Mouse (Mus musculus): ENCODE measurements around the gene Mpzl2. TPM values are rescaled to one million over a fixed set of nuclear protein-coding genes. Genes with fewer than 3 reads are reported as not detected.

Gene Mpzl2
- 10.6 and 12.5 TPM in 2 replicates for polyA plus RNA-seq (2015; fragmentation: Nextera tagmentation; extraction: Ambion mirVana)

GRCm38 (mm10) chr9:45039499-45039898 lies at the start of gene Mpzl2:
Gene Mpzl2 (plus strand): TSS chr9:45039799.
- Histone ChIP-seq H3K9me3 (replicated peaks; ENCODE audit: control insufficient read depth, low read length) (no peaks in the 10 kb centered on the region), H3K4me2 (ENCODE audit: low read depth, low read length) (peak within 1 kb of the TSS; percentile 43), H3K36me3 (ENCODE audit: control insufficient read depth, insufficient read depth) (no peaks in the 10 kb centered on the region), H3K27ac (ENCODE audit: low read length) (peak within 1 kb of the TSS; percentile 76), H3K9ac (ENCODE audit: low read depth, low read length) (peak within 1 kb of the TSS; percentile 8; the same call in 1 of the 2 replicates), H3K27me3 (ENCODE audit: control insufficient read depth, insufficient read depth, low read depth, low read length) (peaks cover 27% of the 10 kb centered on the region), H3K4me1 (ENCODE audit: control insufficient read depth, low read depth, low read length) (no peaks in the 10 kb centered on the region), H3K4me3 (ENCODE audit: low read depth, low read length) (peak within 1 kb of the TSS; percentile 25)
- WGBS (ENCODE audit: insufficient replicate concordance) = 41% methylated on average over 5 of the region's 5 CpGs
- ATAC-seq (ENCODE audit: low read depth) = no peak

- no peak overlapping the region for H3K4me3 ChIP-seq (ENCODE audit: low read depth, low read length)
- H3K4me2 ChIP-seq (ENCODE audit: low read depth, low read length) = no peak overlapping the region
- no peak overlapping the region for H3K9ac ChIP-seq (ENCODE audit: low read depth, low read length)
- no peak for ATAC-seq (ENCODE audit: low read depth)
- H3K27me3 ChIP-seq (ENCODE audit: control insufficient read depth, insufficient read depth, low read depth, low read length) = no peaks in the 10 kb centered on the region
- H3K36me3 ChIP-seq (ENCODE audit: control insufficient read depth, insufficient read depth) = no peaks in the 10 kb centered on the region
- H3K4me1 ChIP-seq (ENCODE audit: control insufficient read depth, low read depth, low read length) = no peaks in the 10 kb centered on the region
- 59% methylated on average over 2 of the region's 2 CpGs for WGBS (ENCODE audit: insufficient replicate concordance)
- H3K9me3 ChIP-seq (replicated peaks; ENCODE audit: control insufficient read depth, low read length) = no peaks in the 10 kb centered on the region; the same call in 1 of the 2 replicates
- no peak overlapping the region for H3K27ac ChIP-seq (ENCODE audit: low read length)
These were observed 47.8 kb upstream of the Mpzl2 start for GRCm38 (mm10) chr9:44991821-44992220.

DNA sequence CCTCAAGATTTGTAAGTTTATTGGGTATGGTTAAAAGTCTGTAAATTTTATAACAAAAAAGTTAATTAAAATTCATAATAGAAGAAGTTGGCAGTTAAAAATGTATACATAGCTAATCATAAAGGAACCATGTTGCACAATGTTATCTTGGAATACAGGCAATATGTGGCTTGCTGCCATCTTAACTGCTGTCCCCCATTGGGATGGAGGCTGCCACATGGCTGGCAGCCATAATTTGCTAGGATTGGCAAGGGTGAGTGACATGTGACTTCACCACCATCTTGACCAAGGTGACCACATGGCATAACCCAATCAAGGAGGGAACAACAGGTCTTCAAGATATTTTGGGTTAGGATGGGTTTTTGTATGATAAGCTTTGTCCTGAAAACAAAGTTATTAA lies 47.3 kb upstream of the Mpzl2 start:
- H3K9ac ChIP-seq (ENCODE audit: low read depth, low read length) = no peak overlapping the region
- H3K4me3 ChIP-seq (ENCODE audit: low read depth, low read length) = no peak overlapping the region
- no peaks in the 10 kb centered on the region for H3K36me3 ChIP-seq (ENCODE audit: control insufficient read depth, insufficient read depth)
- H3K9me3 ChIP-seq (replicated peaks; ENCODE audit: control insufficient read depth, low read length) = no peaks in the 10 kb centered on the region; the same call in 1 of the 2 replicates
- no peak for ATAC-seq (ENCODE audit: low read depth)
- H3K4me2 ChIP-seq (ENCODE audit: low read depth, low read length) = no peak overlapping the region
- no peak overlapping the region for H3K27ac ChIP-seq (ENCODE audit: low read length)
- no peaks in the 10 kb centered on the region for H3K4me1 ChIP-seq (ENCODE audit: control insufficient read depth, low read depth, low read length)
- no peaks in the 10 kb centered on the region for H3K27me3 ChIP-seq (ENCODE audit: control insufficient read depth, insufficient read depth, low read depth, low read length)

DNA sequence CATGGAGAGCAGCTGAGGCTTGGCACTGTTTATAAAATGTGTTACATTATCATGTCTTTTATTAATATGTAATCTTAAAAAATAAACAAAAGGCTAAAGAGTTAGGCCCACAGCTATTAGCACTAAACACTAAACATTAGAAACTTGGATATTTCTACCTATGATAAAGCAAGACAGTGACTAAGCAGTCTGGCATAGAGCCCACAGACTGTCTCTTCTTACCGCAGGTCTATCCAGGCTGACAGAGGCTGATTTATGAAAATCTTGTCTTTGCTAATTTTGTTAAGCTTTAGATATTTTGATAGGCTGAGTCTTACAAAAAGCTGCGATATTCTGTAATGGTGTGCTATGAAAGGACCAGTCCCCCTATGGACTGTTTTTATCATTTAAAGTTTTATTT lies 46.3 kb upstream of the Mpzl2 start:
- H3K36me3 ChIP-seq (ENCODE audit: control insufficient read depth, insufficient read depth) = no peaks in the 10 kb centered on the region
- H3K27ac ChIP-seq (ENCODE audit: low read length) = no peak overlapping the region
- ATAC-seq (ENCODE audit: low read depth) = no peak
- no peak overlapping the region for H3K4me3 ChIP-seq (ENCODE audit: low read depth, low read length)
- H3K27me3 ChIP-seq (ENCODE audit: control insufficient read depth, insufficient read depth, low read depth, low read length) = no peaks in the 10 kb centered on the region
- no peak overlapping the region for H3K4me2 ChIP-seq (ENCODE audit: low read depth, low read length)
- H3K9ac ChIP-seq (ENCODE audit: low read depth, low read length) = no peak overlapping the region
- no peaks in the 10 kb centered on the region for H3K4me1 ChIP-seq (ENCODE audit: control insufficient read depth, low read depth, low read length)
- H3K9me3 ChIP-seq (replicated peaks; ENCODE audit: control insufficient read depth, low read length) = no peaks in the 10 kb centered on the region; the same call in 1 of the 2 replicates
- 65% methylated on average over 2 of the region's 2 CpGs for WGBS (ENCODE audit: insufficient replicate concordance)

GRCm38 (mm10) chr9:44994962-44995361 lies 44.6 kb upstream of the Mpzl2 start:
- H3K9me3 ChIP-seq (replicated peaks; ENCODE audit: control insufficient read depth, low read length) = no peaks in the 10 kb centered on the region; the same call in 1 of the 2 replicates
- no peak overlapping the region for H3K4me3 ChIP-seq (ENCODE audit: low read depth, low read length)
- H3K27me3 ChIP-seq (ENCODE audit: control insufficient read depth, insufficient read depth, low read depth, low read length) = no peaks in the 10 kb centered on the region
- no peak for ATAC-seq (ENCODE audit: low read depth)
- WGBS (ENCODE audit: insufficient replicate concordance) = 55% methylated on average over 4 of the region's 4 CpGs
- H3K27ac ChIP-seq (ENCODE audit: low read length) = no peak overlapping the region
- no peaks in the 10 kb centered on the region for H3K36me3 ChIP-seq (ENCODE audit: control insufficient read depth, insufficient read depth)
- H3K9ac ChIP-seq (ENCODE audit: low read depth, low read length) = no peak overlapping the region
- no peaks in the 10 kb centered on the region for H3K4me1 ChIP-seq (ENCODE audit: control insufficient read depth, low read depth, low read length)
- no peak overlapping the region for H3K4me2 ChIP-seq (ENCODE audit: low read depth, low read length)

DNA sequence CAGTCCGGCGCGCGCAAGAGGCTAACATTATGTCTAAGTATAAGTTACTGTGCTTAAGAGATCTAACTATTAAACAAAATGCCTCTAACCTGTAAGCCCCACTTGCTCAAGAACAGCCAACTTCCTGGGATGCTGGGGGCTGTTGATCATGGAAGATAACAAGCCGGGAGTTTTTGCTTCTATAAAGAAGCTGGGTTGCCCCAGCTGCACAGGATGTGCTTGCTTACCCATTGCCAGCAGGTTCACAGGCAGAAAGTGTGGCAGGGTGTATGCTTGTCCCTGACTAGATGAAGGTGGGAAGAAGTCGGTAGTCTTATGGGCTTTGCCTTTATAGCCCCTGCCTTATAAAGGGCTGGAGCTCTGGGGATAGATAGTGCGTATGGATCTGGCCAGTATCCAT lies 43.0 kb upstream of the Mpzl2 start:
- H3K4me1 ChIP-seq (ENCODE audit: control insufficient read depth, low read depth, low read length) = no peaks in the 10 kb centered on the region
- H3K4me2 ChIP-seq (ENCODE audit: low read depth, low read length) = no peak overlapping the region
- 80% methylated on average over 7 of the region's 7 CpGs for WGBS (ENCODE audit: insufficient replicate concordance)

DNA sequence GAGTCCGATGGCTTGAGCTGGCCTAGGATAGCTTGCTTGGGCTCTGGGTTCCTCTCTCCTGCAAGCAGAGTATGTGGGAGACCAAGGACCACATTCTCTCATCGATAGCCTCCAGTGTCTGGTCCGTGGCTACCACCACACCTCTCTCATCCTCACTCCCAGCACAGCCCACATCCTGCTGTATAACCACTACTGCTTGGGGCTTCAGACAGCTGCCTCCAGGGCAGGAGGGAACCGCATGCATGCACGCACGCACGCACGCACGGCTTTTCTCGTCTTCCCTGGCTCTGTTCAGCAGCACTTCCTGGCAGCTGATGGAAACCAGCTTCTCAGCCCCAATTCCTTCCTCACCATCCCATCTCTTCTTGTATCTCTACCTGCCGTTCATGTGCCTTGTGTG lies 41.5 kb upstream of the Mpzl2 start:
- no peaks in the 10 kb centered on the region for H3K9me3 ChIP-seq (replicated peaks; ENCODE audit: control insufficient read depth, low read length)
- H3K27me3 ChIP-seq (ENCODE audit: control insufficient read depth, insufficient read depth, low read depth, low read length) = no peaks in the 10 kb centered on the region
- no peak for ATAC-seq (ENCODE audit: low read depth)
- no peak overlapping the region for H3K4me3 ChIP-seq (ENCODE audit: low read depth, low read length)
- no peaks in the 10 kb centered on the region for H3K4me1 ChIP-seq (ENCODE audit: control insufficient read depth, low read depth, low read length)
- H3K4me2 ChIP-seq (ENCODE audit: low read depth, low read length) = no peak overlapping the region
- 38% methylated on average over 11 of the region's 11 CpGs for WGBS (ENCODE audit: insufficient replicate concordance)
- H3K27ac ChIP-seq (ENCODE audit: low read length) = no peak overlapping the region
- no peaks in the 10 kb centered on the region for H3K36me3 ChIP-seq (ENCODE audit: control insufficient read depth, insufficient read depth)
- H3K9ac ChIP-seq (ENCODE audit: low read depth, low read length) = no peak overlapping the region

More for the DNA sequence above, 43.0 kb upstream of the Mpzl2 start:
- ATAC-seq (ENCODE audit: low read depth) = no peak
- no peaks in the 10 kb centered on the region; the same call in 1 of the 2 replicates for H3K9me3 ChIP-seq (replicated peaks; ENCODE audit: control insufficient read depth, low read length)
- H3K4me3 ChIP-seq (ENCODE audit: low read depth, low read length) = no peak overlapping the region
- H3K27ac ChIP-seq (ENCODE audit: low read length) = no peak overlapping the region
- H3K9ac ChIP-seq (ENCODE audit: low read depth, low read length) = no peak overlapping the region
- H3K27me3 ChIP-seq (ENCODE audit: control insufficient read depth, insufficient read depth, low read depth, low read length) = no peaks in the 10 kb centered on the region
- H3K36me3 ChIP-seq (ENCODE audit: control insufficient read depth, insufficient read depth) = no peaks in the 10 kb centered on the region

DNA sequence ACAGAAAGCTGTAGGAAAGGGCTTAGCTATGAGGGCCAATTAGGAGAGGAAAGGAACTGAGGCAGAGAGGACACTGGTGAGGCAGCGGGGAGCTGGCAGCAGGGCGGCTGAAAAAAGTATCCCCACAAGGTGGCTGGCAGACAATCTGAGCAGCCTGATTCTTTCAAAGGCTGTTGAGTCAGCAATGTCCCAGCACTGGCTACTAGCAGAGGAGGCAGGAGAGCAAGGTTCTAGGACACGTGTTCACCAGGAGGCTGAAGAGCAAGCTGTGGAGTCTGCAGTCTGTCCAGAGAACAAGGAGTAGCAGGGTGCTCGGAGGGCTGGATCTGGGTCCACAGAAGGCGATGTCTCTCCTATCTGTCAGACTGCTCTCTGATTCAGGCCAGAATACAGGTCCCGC lies 40.4 kb upstream of the Mpzl2 start:
- H3K4me2 ChIP-seq (ENCODE audit: low read depth, low read length) = no peak overlapping the region
- H3K4me1 ChIP-seq (ENCODE audit: control insufficient read depth, low read depth, low read length) = no peaks in the 10 kb centered on the region
- H3K27ac ChIP-seq (ENCODE audit: low read length) = no peak overlapping the region
- no peaks in the 10 kb centered on the region for H3K9me3 ChIP-seq (replicated peaks; ENCODE audit: control insufficient read depth, low read length)
- no peaks in the 10 kb centered on the region for H3K36me3 ChIP-seq (ENCODE audit: control insufficient read depth, insufficient read depth)
- ATAC-seq (ENCODE audit: low read depth) = no peak
- no peak overlapping the region for H3K4me3 ChIP-seq (ENCODE audit: low read depth, low read length)
- 52% methylated on average over 6 of the region's 6 CpGs for WGBS (ENCODE audit: insufficient replicate concordance)
- H3K9ac ChIP-seq (ENCODE audit: low read depth, low read length) = no peak overlapping the region
- H3K27me3 ChIP-seq (ENCODE audit: control insufficient read depth, insufficient read depth, low read depth, low read length) = no peaks in the 10 kb centered on the region

GRCm38 (mm10) chr9:44999776-45000175 lies 39.8 kb upstream of the Mpzl2 start:
- WGBS (ENCODE audit: insufficient replicate concordance) = 67% methylated on average over 5 of the region's 5 CpGs
- no peak overlapping the region for H3K27ac ChIP-seq (ENCODE audit: low read length)
- no peaks in the 10 kb centered on the region for H3K9me3 ChIP-seq (replicated peaks; ENCODE audit: control insufficient read depth, low read length)
- H3K4me2 ChIP-seq (ENCODE audit: low read depth, low read length) = no peak overlapping the region
- H3K4me3 ChIP-seq (ENCODE audit: low read depth, low read length) = no peak overlapping the region
- no peaks in the 10 kb centered on the region for H3K36me3 ChIP-seq (ENCODE audit: control insufficient read depth, insufficient read depth)
- ATAC-seq (ENCODE audit: low read depth) = no peak
- H3K4me1 ChIP-seq (ENCODE audit: control insufficient read depth, low read depth, low read length) = no peaks in the 10 kb centered on the region
- H3K27me3 ChIP-seq (ENCODE audit: control insufficient read depth, insufficient read depth, low read depth, low read length) = no peaks in the 10 kb centered on the region
- H3K9ac ChIP-seq (ENCODE audit: low read depth, low read length) = no peak overlapping the region
